Mouse (Mus musculus) heart, adult 9 months (tissue): ENCODE data around the gene Shroom1.

Source experiments
- DNase-seq, 2 experiments: peaks; one replicate each; pipeline ENCODE4 v3.0.0; 2022; ENCODE audit warnings: low spot score in 2 of 2

Gene Shroom1

DNA sequence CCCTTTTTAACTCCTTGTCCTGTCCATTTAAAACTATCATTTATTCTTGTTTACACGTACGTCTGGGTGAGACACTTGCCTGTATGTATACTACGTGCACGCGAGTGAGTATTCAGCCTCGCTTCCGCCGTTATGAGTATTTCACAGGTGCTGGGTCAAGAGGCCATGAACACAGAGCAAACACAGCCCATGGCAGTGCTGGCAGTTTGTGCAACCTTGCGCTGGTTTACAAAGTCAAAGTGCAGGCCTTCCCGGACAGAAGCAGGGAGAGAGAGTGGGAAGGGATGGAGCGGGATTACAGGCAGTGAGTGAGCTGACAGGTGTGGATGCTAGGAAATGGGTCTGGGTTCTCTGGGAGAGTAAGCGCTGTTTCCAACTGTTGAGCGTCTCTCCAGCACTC is 10.8 kb upstream of the Shroom1 start:
- DNase-seq = no peak

DNA sequence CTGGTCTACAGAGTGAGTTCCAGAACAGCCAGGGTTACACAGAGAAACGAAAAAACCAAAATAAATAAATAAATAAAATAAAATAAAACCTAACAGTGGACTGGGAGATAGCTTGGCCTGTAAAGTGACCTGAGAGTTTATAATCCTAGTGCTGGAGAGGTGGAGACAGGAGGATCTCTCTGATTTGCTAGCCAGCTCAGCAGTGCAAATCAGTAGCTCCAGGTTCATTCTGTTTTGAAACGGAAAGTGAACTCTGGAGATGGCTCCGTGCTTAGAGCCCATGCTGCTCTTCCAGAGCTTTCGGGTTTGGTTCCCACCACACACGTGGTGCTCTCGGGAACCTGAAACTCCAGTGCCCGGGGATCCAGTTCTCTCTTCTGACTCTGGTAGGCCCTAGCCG is 9.0 kb upstream of the Shroom1 start:
- no peak for DNase-seq

DNA sequence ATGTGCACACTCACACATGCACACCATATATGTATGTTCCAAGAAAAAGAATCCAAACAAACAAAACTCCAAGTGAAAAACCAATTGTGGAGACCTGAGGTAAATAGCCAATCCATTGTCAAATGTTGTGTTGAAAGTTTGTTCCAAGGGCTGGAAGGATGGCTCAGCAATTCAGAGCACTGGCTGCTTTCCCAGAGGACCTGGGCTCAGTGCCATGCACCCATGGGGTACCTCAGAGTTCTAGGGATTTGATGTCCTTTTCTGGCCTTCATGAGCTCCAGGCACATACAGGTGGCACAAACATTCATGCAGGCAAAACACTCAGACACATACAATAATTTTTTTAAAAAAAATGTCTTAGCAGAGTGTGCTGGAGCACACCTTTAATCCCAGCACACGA is 8.5 kb upstream of the Shroom1 start:
- peak; percentile 31 to 74 for DNase-seq

DNA sequence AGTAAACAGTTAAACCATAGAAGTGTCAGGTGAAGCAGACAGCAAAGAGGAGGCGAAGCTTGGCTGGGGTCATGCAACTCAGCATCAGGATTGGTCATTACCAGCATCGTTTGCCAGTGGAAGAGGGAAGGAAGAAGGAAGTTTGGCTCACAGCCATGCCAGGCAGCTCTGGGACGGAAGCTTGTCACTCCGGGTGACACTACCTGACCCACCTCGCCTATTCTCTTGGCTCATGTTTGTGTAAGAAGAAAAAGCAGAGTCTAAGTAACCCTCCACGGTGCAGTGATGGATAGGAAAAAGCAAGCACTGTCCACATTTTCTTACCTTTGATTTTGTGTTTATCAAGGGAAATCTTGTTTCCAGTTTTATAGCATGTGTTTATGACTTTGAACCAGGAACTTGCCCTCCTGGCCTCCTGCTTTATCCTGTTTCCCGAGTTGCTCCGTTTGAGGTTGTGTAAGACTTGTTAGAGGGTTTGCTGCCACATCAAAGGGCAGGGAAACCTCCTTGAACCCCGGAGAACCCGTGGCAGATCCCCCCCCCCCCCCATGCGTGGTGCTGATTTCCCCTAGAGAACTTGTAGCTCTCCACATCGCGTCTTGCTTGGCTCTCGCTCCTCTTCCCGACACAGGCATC is 6.8 kb upstream of the Shroom1 start:
- no peak for DNase-seq

DNA sequence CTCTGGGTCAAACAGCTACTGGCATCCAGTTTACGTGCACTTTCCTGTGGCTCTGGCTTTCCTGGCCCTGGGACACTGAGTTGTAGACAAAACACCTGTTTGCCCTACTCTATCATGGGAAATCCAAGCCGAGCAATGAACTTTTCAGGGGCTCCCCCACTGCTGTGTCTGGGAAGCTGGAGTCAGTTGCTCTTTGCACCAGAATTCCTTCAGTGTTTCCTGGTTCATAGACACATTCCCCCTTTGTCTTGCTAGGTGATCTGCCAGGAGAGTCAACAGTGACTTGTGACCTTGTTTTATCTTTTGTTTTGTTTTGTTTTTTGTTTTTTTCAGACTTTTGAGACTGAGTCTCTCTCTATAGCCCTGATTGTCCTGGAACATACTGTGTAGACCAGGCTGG is 5.6 kb upstream of the Shroom1 start:
- DNase-seq = no peak

DNA sequence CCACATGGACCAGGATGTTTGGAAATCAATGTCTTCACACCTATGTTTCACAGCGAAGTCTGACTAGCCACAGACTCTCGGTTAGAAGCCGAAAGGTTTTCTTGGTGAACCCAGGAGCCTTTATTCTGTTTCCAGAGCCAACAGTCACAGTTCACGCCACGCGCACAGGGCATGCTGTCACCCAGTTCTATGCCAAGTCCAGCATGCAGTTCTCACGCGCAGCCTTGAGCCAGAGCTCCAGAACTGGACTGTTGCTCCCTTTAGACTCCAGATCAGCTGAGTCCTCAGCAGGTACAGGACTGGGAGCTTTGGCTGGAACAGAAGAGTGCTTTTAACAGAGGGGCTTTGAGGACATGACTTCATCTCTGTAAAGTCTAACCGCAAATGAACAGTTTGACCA is 4.6 kb upstream of the Shroom1 start:
- DNase-seq = no peak

DNA sequence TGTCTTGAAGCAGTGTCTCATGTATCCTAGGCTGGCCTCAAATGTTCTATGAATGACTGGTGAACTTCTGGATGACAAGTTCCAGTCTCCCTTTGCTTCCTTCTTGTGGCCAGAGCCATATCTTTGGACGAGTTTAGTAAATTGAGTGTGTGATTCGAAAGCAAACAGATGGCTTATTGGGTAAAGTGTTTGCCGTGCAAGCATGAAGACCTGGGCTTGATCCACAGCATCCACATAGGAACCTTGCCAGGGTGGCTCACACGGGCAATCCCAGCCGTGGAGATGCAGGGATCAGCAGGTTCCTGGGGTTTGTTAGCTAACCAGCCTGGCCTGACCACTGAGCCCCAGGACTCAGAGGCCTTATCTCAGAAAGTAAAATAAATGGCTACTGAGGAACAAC is 4.0 kb upstream of the Shroom1 start:
- no peak for DNase-seq

DNA sequence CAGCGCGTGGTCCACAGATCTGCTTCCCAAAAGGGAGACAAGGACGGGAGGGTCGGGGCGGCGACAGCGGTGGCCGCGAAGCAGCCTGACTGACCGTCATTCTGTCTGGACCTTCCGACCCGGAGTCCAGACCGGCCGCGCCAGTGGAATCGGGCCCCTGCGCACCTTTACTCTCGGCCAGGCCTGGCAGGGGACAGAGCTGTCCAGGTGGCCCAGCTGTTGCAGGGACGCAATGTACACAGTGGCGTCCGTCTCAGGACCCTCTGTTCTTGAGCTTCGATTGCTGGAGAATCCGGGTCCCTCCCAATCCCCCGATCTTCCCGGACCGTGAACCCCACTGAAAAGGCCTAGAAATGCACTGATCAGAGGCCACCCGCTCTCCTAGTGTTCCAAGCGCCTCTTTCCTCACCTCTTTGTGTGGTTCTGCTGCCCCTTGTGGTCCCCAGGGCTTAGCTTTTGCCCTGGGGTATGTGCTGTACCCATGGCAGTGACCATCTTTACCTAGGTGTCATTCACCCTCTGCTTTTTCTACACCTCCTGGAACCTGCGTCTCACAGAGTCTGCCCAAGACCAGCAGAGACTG is 458 bp downstream of the Shroom1 start:
- DNase-seq = no peak

DNA sequence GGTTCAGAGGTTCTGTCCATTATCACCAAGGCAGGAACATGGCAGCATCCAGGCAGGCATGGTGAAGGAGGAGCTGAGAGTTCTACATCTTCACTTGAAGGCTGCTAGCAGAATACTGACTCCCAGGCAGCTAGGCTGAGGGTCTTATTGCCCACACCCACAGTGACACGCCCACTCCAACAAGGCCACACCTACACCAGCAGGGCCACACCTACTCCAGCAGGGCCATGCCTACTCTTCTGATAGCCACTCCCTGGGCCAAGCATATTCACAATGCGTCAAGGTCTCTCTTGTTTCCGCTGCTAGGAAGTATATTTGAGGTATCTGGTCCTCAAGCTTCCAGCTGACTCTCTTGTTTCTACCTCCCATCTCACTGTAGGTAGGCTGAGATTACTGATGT is 2.0 kb downstream of the Shroom1 start:
- no peak for DNase-seq

DNA sequence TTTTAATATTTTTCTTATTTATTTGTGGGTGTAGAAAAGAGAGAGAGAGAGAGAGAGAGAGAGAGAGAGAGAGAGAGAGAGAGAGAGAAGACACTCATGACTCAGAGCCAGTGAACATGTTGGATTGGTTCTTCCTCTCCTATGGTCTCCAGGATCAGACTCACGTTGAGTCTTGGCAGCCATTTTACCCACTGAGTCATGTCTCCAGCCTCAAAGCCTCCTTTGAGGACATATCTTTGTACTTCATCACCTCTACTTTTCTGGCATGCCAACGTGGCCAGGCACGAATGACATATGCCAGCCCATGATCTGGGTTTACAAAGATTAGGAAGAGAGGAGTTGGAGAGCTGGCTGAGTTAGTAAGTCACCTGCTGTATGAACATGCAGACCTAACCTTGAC is 3.2 kb downstream of the Shroom1 start:
- DNase-seq = no peak

DNA sequence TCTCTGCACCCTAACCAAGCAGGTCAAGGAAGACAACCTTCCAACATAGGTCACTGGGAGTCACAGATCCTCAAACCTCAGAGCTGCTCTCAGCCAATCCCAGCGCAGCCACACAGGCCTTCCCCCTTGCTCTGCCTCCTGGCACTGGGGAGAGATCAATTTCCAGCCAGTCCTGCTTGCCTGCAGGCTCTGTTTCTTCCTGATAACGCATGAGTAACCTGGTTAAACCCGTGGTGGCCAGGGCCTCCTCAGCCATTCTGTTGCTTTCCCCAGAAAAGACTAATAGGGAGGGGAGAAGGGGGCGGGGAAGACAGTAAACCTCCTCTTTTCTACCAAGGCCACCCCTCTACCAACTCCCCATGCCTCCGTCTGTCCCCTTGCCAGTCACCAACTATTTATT is 4.7 kb downstream of the Shroom1 start:
- no peak for DNase-seq

DNA sequence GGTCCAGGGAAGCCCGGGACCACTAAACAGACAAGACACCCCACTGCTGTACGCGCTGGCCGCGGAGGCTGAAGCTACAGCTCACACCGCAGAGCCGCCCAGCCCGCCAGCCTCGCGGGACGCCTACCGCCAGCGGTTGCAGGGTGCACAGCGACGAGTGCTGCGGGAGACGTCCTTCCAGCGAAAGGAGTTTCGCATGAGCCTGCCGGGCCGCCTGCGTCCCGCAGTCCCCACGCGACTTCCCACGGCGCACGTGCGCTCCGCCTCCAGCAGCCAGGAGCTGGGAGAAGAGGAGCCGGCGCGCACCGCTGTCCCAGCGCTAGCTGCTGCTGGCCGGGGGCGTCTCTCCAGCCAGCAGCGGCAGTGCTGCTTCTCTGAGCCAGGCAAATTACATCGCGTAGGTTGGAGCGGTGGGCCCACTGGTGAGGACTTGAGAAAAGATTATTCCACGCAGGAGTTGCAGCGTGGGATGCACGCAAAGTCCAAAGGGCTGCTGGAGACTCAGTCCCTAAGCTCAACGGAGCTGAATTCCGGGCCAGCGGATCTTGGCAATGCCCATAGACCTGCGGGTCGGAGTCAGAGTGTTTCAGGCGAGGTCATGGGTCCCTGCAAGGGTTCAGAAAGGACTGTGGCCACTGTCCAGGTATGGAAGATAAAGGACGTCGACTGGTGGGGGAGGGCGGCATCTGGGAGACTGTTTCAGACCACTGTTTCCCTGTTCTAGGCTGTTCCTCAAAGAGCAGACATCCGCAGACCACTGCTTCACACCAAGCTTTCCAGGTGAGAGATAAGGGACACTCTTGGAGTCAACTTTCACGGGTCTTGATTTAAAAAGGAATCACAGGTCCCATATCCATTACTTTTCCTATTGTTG is 6.8 kb downstream of the Shroom1 start:
- DNase-seq = no peak

DNA sequence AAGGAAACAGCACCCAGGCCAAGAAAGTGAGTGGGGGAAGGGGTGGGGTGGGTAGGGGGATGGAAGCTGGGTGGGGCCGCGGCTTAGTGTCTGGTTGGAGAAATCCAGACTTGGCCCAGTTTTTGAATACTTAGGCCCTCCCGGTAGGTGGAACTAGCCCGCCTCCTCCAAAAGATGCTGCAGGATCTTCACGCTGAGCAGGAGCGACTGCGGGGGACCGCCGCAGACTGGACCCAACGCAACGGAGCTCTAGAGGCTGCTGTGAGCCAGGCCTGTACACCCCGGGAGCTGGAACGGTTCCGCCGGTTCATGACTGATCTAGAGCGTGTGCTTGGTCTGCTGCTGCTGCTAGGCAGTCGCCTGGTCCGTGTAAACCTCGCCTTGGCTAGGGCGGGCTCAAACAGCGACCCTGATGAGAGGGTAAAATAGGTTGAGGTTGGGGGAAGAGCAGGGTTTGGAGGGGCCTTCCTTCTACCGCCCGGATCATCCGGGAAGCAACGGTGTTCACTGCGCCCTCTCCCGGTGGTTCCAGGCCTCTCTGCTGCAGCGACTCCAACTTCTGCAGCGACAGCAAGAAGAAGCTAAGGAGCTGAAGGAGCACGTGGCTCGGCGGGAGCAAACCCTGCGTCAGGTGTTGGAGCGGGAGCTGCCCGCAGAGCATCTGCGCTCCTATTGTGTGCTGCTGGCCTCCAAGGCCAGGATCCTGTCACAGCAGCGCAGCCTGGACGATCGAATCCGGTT is 9.4 kb downstream of the Shroom1 start:
- peak; percentile 52 to 68 for DNase-seq

DNA sequence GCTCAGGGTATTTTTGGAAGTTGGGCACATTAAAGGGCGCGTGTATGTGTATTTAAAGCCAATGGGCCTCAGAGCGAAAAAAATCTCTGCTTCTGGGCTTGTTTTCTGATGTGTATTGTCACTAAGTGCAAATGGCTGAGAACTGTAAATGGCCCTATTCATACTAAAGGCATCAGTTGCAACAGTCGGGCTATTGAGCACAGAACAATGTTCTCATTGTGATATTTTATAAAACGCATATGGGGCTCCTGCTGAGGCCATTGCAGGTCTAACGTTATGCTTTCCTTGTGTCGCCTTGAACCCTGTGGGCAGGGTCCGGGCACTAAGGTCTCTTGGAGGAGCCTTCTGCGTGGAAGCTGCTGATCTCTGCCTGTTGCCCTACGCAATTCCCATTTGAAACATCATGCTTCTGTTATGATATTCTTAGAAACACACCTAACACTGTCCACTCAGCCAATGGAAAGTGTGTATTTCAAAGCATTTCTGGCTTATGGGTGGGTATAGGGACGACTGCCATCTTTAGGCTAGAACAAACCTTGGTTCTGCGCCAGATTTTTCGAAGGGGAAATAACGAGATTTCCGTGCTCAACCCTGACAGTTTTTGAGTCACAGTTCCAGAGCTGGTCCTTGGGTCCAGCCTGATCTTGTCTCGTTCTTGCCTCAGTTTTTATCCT is 12.4 kb downstream of the Shroom1 start:
- DNase-seq = peak in 1 of 2 experiments; percentile 48

DNA sequence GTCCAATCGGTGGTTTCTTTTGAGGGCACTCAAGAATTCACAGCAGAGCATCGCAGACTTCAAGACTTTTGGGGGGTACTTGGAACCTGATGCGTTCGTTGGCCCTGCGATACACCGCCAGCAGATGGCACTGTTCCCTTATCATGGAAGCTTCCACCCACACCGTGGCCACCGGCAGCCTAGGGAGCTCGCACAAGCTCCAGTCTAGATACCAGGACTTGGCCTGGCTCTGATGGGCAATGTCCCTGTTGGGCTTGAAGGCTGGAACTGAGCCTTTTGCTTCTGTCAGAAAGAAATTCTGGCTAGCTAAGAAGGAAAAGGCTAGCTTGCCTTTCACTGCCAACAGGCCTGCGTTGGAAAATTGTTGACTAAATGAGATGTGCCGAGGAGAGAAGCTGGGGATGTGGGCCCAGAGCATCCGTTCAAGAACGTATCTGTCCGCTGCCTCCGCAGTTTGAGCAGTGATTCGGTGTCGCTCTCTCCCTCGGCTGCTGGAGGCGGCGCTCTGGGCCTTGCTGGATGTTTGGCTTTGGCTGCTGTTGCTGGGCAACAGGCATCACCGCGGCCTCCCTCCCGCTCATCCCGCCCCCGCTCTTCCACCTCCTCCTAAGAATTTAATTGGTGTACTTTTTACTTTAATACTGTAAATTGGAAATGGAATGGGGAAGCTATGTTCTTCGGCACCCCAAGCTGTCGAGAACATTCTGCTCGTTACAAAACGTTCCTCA is 13.1 kb downstream of the Shroom1 start, which contains the start of gene Gm9837:
Gene Gm9837, minus strand, starts transcription at position 512 of the 728 bp plus-strand sequence.
- peak; percentile 84 to 90 for DNase-seq

DNA sequence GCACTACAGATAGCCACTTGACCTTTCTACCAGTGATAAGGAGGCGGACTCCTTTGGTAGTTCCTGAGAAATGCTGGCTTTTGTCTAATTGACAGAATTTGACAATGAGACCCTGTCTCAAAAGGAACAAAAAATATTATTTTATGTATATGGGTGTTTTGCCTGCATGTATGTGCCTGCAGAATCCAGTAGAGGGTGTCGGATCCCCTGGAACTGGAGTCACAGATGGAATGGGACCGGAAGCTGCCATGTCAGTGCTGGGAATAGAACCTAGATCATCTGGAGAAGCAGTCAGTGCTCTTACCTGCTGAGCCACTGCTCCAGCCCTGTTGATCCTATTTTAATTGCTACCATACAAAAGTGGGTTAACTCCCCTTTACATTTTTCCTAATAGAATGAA is 15.7 kb downstream of the Shroom1 start:
- no peak for DNase-seq

DNA sequence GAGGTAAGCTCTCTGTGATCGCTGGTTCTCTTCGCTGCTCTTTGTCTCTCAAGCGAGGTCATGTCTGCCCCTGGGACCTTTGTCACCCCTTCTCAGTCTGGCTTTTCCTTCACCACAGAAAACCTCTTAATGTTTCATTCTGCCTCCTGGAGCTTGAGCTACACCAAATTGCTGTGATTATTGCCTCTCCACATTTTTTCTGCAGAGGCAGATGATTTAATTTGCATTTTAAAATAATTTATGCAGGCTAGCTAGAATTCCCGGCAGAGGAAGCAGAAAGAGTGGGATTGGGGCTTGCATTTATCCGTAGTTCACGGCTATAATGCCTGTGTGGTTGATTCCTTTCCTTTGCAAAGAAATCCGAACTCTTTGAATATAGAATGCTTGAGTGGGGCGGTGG is 18.6 kb downstream of the Shroom1 start:
- no peak for DNase-seq

DNA sequence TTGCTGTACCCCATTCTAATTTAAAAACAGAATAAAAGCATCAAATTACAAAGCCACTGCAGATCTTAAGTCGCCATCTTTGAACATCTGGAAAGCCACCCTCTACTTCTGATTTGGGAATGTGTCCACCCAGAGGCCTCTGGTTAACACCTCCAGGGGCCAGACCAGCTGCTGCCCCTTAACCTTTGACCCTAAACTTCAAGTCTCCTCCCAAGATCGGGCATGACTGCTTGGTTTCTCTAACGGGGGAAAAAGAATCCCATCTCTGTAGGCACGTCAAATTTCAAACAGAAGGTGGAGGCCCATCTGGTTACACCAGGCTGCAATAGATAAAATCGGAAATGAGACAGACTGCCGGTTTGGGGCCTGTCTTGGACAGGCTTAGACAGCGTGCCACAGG is 20.8 kb downstream of the Shroom1 start:
- DNase-seq = no peak

DNA sequence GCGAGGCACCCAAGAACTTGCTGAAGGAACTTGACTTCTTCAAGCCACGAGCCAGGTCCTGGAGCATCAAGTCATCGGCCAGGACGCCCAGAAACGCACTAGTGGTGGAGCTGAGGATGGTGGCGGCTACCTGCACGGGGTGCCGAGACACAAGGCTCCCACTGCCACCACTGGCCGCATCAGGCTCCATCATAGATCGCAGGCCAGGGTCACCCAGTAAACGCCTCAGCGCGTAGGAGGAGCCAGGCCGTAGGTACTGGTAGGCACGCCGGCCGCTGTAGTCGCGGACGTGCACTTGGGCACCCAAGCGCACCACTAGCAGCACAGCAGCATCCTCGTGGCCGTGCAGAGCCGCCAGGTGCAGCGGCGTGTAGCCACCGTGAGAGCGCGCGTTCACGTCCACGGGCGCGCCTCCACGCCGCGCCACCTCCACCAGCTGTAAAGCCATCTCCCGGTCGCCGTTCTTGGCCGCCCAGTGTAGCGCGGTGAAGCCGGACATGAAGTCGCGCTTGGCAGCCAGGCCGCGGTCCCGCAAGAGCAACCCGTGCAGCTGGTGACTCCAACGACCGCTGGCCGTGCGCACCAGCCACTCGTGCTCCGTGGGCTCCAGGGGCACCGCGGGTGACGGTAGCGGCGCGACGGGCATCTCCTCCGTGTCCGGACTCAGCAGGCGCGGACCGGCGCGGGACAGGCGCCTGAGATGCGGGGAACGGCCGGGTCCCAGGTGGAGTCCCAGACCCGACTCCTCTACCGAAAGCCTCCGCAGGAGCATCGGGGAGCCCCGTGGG is 21.6 kb downstream of the Shroom1 start:
- DNase-seq = no peak

DNA sequence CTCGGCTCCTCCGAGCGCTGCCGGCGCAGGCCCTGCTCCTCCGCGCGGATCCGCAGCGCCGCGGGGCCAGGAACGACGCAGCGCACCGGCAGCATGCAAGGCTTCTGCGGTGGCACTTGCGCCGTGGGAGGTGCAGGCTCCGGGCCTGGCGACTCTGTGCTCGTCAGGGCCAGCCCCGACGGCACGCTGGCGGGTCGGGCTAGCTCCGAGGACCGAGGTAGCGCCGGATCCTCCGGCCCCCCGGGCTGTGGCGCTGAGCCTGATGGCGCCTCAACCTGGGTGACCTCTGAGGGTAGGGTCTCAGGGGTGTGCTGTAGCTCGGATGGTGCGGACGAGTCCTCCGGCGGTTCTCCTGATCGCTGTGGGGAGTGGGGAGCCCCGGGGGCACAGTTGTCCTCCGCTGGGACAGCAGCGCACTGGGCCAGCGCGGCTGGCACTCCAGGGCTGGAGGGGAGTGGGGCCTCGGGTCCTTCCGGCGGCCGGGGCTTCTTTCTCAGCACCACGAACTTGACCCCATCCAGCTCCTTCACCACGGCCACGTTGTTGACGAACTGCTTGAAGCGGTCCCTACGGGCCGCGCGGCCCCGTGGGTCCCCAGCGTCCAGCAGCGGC is 22.3 kb downstream of the Shroom1 start:
- no peak for DNase-seq
